Mouse (Mus musculus): ENCODE measurements at regions not wholly inside any gene's neighbourhood (a gene's known extent, or its start where the extent isn't known, plus 50 kb on each side); places are given as distances from the start of the nearest gene placed in this dataset.

- TF ChIP-seq CTCF (IDR thresholded peaks at IDR 0.05; ENCODE audit: low read depth) (no peak), EP300 (IDR thresholded peaks at IDR 0.05; ENCODE audit: low read depth) (no peak)
These were observed 418.0 kb upstream of the Id4 start for GRCm38 (mm10) chr13:47843011-47843410.

Data from heart, postnatal 0 days (tissue).